Mouse (Mus musculus) layer of hippocampus, adult 11-12 months (tissue): Measurements from ENCODE around the gene Lrba.

Experiments used
- DNase-seq: peaks from one replicate; pipeline ENCODE4 v3.0.0; 2022; ENCODE audit warnings: low spot score

The Lrba gene

GRCm38 (mm10) chr3:86687571-86688209, 463.2 kb downstream of the Lrba start:
- peak; percentile 7 for DNase-seq

DNA sequence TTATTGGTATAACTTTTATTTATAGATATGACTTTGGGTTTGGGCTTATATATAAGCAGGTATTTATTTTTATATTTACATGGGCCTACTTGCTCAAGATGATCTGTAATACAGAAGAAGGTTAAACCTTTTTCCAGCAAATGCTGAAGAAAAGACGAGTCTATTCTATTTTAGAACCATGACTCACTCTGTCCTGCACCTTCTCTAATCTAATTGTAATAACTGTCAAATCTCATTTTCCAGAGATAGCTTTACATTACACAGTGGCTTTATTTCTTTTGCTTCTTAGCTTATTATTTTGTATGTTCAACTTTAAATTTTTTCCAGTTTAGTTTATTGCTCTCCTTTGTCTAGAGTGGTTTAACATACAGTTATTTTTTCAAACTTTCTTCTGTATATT, 464.0 kb downstream of the Lrba start:
- DNase-seq, result no peak

GRCm38 (mm10) chr3:86689305-86689704, 464.8 kb downstream of the Lrba start:
- DNase-seq, result no peak

GRCm38 (mm10) chr3:86692779-86693178, 468.3 kb downstream of the Lrba start:
- DNase-seq, result no peak

- DNase-seq, result no peak
Measured at GRCm38 (mm10) chr3:86693553-86693952, 469.1 kb downstream of the Lrba start.

DNA sequence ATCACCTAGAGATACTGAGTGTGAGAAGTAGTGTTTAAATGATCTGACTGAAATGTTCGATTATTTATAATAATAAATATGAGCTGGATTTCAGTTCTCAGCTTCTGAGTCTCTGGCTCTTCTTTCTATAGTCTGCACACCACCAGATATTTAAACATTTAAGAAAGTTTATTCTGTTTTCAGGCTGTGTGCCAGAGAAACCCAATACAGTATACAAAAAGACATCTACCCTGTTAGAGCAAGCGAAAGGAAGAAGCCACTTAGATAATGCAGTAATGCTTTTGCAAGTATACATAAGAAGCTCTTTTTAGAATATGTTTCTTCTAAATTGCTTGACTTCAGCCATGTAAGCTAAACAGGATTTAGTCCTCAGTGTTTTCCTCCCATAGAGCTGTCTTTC, 474.5 kb downstream of the Lrba start:
- DNase-seq, result no peak

GRCm38 (mm10) chr3:86701163-86701563, 476.7 kb downstream of the Lrba start:
- DNase-seq, result no peak

DNA sequence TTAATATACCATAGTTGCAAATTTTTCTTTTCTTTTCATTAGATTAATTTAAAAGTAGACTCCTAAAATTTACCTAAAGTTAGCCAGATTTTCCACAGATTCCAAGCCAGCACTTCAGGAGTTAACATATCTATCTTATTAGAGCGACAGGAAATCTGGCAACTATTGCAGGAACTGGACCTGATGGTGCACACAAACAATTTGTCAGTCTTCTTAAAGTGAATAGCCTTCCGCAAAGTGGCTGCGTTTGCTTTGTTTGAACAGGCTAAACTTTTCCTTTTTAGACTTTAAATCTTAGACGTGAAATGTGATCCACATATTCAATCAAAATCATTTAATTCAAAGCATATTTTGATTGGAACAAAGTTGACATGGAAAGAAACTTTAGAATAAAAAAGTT, 485.0 kb downstream of the Lrba start:
- DNase-seq, result no peak

DNA sequence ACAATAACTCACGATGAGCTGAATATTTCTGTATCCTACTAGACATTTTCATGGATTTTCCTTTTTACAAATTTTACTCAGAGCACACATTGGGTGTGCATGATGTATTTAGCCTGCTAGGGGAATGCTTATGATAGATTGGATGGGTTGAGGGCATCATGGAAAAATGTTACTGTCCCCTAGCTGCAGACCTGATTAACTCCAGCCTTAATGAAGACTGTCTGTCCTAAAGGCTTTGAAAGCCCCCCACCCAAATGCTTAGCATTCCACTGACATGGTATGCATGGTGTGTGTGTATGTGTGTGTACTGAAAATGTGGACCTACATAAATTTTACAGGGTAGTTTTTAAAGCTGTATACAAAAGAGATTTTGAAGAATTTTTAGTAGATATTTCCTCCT, 487.1 kb downstream of the Lrba start:
- no peak for DNase-seq

DNA sequence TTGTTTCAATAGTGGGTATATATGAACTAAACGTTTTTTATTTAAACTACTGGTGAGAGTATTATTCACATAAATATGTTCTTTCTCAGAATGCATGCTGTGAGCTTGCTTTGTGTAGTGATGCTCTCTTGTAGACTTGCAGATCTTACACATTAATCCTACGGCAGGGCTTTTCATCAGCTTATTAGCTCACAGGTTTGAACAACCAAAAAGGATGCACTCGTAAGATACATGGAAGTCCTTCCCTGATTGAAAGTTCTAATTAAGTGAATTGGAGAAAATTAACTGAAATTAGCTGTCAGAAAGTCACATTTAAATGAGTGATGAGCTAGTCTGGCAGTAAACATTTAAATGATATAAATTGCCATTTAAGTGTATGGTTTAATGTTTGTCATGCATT, 488.3 kb downstream of the Lrba start:
- no peak for DNase-seq

DNA sequence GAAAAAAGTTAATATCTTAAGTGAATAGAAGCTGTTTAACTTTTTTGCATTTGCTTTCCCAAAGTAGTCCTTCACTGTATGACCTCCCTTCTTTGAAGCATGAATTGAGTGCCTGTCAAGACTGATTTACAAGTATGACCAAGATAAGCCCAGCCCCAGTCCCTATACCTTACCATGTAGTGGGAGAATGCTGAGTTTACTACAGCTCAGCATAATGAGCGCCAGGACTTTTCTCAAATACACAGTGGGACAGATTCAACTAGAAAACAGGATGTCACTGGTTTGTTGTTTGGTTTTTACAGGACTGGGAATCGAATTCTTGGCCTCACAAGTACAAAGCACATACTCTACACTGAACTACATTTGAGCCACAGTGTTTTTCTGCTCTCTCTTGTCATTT, 490.0 kb downstream of the Lrba start:
- no peak for DNase-seq

- no peak for DNase-seq
Measured at GRCm38 (mm10) chr3:86723415-86724298, 499.2 kb downstream of the Lrba start.

- DNase-seq, result no peak
Measured at GRCm38 (mm10) chr3:86725113-86725512, 500.6 kb downstream of the Lrba start.

- DNase-seq, result no peak
Measured at GRCm38 (mm10) chr3:86738831-86739230, 514.4 kb downstream of the Lrba start.

GRCm38 (mm10) chr3:86739745-86740144, 515.3 kb downstream of the Lrba start:
- DNase-seq, result no peak

- peak; percentile 39 for DNase-seq
Measured at GRCm38 (mm10) chr3:86745348-86745747, 520.9 kb downstream of the Lrba start.

DNA sequence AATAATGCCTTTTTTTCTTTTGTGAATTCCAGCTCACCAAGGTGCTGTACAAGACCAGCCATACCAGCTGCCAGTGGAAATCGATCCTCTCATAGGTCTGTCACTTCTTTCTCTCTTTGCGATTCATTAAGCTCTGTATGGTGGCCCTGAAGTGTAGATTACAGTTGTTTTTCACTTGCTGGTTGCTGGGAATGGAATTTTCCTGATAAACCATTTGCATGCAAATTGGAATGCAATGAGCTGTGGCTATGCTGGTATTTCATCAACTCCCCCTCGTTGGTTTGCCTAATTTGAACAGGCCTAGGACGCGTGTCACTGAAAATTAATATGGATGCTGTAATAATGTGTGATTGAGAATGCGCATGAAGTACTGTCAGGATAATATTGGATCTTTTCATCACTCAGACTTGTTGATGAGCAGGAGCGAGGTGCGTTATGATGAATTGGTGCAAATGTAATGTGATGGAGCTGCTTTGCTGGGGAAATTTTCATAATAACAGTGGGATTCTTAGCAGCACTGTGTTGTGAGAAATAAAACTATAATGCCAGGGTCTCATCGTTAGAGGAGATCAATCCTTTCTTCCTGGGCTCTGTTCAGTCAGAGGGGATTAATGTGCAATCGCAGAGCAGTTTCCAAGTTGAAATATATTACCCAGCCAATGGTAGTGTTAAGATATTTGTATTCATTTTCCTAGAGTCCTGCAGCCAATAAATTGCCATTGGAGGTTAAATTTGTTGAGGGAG, 521.5 kb downstream of the Lrba start:
- no peak for DNase-seq

DNA sequence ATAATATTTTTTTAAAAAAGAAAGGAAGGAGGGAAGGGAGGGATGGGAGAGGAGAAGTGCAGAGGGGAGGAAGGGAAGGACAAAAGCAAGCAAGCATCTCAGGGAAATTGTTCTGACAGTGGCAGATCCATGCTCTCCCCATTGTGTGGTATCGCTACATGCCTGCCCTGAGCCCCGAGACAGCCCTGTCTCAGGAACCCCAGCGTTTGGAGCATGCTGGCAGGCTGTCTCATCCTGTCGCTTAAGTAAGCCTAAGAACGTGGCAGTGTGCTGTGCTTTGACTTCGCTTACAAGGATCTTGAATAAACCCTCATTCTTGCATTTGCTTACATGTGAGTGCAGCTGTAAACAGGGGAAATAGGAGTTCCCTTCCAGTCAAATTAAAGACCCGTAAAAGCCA, 526.2 kb downstream of the Lrba start:
- DNase-seq, result no peak

DNA sequence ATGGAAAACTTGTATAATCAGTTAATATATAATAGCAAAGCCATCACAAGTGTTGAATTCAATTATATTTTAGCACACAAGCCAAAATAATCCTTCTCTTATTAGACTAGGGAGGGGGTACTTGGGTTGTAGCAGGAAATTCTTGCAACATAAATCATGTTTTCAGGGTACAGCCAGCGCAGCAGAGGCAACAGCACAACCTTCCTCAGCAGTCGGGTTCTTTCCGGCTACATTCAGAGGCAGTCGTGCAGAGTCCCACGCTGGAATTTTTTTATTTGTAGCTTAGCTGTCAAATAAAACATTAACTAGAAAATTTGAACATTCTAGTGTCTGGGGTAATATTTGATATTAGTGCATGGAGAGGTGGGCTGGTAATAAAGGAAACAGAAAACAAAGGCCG, 529.7 kb downstream of the Lrba start:
- DNase-seq, result no peak

GRCm38 (mm10) chr3:86754595-86755557, 530.4 kb downstream of the Lrba start:
- DNase-seq, result no peak

DNA sequence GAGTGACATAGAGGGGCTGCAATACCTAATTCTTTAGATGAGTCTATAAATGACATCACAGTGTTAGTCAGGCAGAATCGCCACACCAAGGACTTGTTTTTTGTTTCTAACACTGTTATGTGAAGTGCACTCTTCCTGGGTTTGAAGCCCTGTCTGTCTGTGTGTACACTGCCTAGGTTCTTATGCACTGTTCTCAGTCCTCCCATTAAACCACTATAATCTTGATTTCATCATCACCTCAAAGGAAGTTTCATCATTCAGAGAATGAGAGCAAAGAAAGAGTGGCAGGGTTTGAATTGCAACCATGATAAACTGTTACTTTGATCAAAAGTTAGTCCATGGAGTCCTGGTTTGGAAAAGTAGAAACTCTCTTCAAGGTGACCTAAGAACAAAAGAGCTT, 532.1 kb downstream of the Lrba start:
- no peak for DNase-seq

GRCm38 (mm10) chr3:86758727-86759126, 534.2 kb downstream of the Lrba start:
- DNase-seq, result no peak
